In genomic region chr8:37012381-37013060, GRCm38 (mm10) we compare ENCODE assay signal across 16 mouse cellular contexts. TPM values are rescaled to one million over a fixed set of nuclear protein-coding genes. Genes with fewer than 3 reads are reported as not detected.
"Had no signal": no experiment of that assay in that cellular context is flagged by ENCODE, and none has a peak within 500 bp of the region (broad histone marks: within the 10 kb centered on the region; RNA-seq: fewer than 3 reads in every experiment).

No protein-coding gene starts in this region.

- H3K9me3 ChIP-seq: liver, embryonic 13.5 days; megakaryocyte, embryonic 14.5 days; midbrain, embryonic 15.5 days had no signal

- H3K27me3 ChIP-seq: liver, embryonic 13.5 days; megakaryocyte, embryonic 14.5 days; midbrain, embryonic 15.5 days had no signal

- H3K4me3 ChIP-seq: left cerebral cortex, adult 2 months; liver, embryonic 13.5 days; megakaryocyte, embryonic 14.5 days; midbrain, embryonic 15.5 days had no signal

- H3K36me3 ChIP-seq: liver, embryonic 13.5 days; midbrain, embryonic 15.5 days had no signal

- H3K4me1 ChIP-seq: liver, embryonic 13.5 days; midbrain, embryonic 15.5 days had no signal

- DNase-seq: kidney, adult 9 months; kidney, postnatal 4 days; liver; liver, embryonic 13.5 days; liver, postnatal 0 days; right cerebral cortex, adult 18-20 months; right cerebral cortex, postnatal 25 days; thymus, postnatal 36 days had no signal

- H3K4me2 ChIP-seq: liver, embryonic 13.5 days; midbrain, embryonic 11.5 days; midbrain, embryonic 15.5 days had no signal

- H3K27ac ChIP-seq: kidney, postnatal 0 days; left cerebral cortex, adult 2 months; liver, embryonic 13.5 days; macrophage; midbrain, embryonic 15.5 days had no signal

- H3K9ac ChIP-seq: liver, embryonic 13.5 days; liver, postnatal 0 days; midbrain, embryonic 15.5 days had no signal

- ATAC-seq: liver, postnatal 0 days; lung, postnatal 0 days; midbrain, embryonic 15.5 days had no signal

RNA-seq across cellular contexts. Expression of gene AI429214, which starts 19.1 kb away (rescaled TPM):
- polyA plus RNA-seq: small intestine, adult 2 months had no signal
